Mouse (Mus musculus): Measurements from ENCODE around the gene 1700017B05Rik.
A peak's percentile ranks its signal among the peaks of the same experiment; 100 is the strongest.
"Not testable (repeated sequence)": the region's sequence is repeated elsewhere in the genome, so short reads cannot be mapped to it uniquely, and the experiment has no call there.

The 1700017B05Rik gene

GRCm38 (mm10) chr9:57214500-57214899 lies 47.9 kb downstream of the 1700017B05Rik start:
- no peak for DNase-seq (ENCODE audit: low read depth)

GRCm38 (mm10) chr9:57212448-57213222 lies 49.8 kb downstream of the 1700017B05Rik start:
- DNase-seq (ENCODE audit: low read depth) = no peak

GRCm38 (mm10) chr9:57209316-57209715 lies 53.1 kb downstream of the 1700017B05Rik start:
- peak; percentile 75 for DNase-seq (ENCODE audit: low read depth)

- DNase-seq (ENCODE audit: low read depth) = no peak
Measured at GRCm38 (mm10) chr9:57206896-57207295, 55.5 kb downstream of the 1700017B05Rik start.

- not testable (repeated sequence) for DNase-seq (ENCODE audit: low read depth)
Measured at GRCm38 (mm10) chr9:57203571-57203970, 58.8 kb downstream of the 1700017B05Rik start.
